Mouse (Mus musculus) left cerebral cortex, postnatal 25 days (tissue): ENCODE results near the gene Trpv6. TPM values are rescaled to one million over a fixed set of nuclear protein-coding genes. Genes with fewer than 3 reads are reported as not detected.

Experiments used
- DNase-seq, 2 experiments: peaks; one replicate each; pipeline ENCODE4 v3.0.0; 2022; ENCODE audit warnings: low spot score in 2 of 2, mixed read lengths in 1 of 2
- intact Hi-C: fragments of 180-260 bp; cut with DNase I; formaldehyde crosslinking; loops from one replicate; pipeline ENCODE4 v1.15.1; 2025
- total RNA-seq, 2 experiments: library from RNA; stranded (reverse); gene quantifications; 2 replicates each; pipeline ENCODE4 v1.2.3; 2021

Trpv6 gene
- total RNA-seq = 1 to 10 TPM; 1.5 to 2.7 TPM

GRCm38 (mm10) chr6:41636178-41636577 is at the start of gene Trpv6:
TSS of gene Trpv6 (minus strand) at chr6:41636405.
- intact Hi-C loops = loop anchor here (10.0 kb wide), 1 partner anchor 559 kb away; no protein-coding TSS in a partner anchor
- DNase-seq = no peak

GRCm38 (mm10) chr6:41685596-41685995 is 49.4 kb upstream of the Trpv6 start:
- no peak for DNase-seq
- intact Hi-C loops = no loop called here

DNA sequence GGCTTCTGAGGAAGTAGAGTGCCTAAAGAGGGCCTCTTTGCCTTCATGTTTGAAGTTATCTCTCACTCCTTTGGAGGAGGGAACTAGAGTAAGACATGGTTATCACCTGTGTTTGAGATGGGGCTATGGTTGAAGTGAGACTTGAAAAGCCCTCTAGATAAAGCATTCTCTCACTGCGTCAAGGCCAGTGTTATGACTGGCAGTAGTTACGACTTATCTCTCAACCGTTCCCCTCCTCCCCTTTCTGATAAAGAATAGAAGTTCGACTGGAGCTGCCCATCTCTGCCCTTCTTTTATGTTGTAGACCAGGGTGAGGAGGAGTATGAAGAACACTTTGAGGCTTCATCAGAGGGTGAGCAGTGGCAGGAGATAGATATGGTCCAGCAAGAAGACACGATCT is 48.7 kb upstream of the Trpv6 start:
- intact Hi-C loops = no loop called here
- DNase-seq = no peak

- intact Hi-C loops = no loop called here
- DNase-seq = no peak
Observed at GRCm38 (mm10) chr6:41684131-41684530, 47.9 kb upstream of the Trpv6 start, which contains the start of gene Llcfc1. TSS of gene Llcfc1 (plus strand) at chr6:41684431.

DNA sequence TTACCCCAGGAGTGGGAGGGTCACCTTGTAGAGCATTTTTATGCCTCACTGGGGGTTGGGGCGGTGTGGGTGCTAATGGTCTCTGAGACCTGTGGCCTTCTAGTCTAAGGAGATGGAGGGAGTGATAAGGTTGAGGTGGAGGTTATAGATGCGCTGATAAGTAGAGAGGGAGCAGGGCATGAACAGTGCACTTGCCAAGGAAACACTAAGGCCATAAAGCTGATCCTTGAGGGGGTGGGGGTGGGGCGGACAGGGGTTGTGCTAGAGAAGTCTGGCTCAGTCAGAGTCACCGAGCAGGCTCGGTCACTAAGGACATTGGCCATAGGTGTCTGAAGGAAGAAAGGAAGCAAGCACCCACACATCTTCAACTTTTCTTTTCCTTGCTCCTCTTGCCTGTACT is 45.5 kb upstream of the Trpv6 start:
- intact Hi-C loops = no loop called here

GRCm38 (mm10) chr6:41680669-41681068 is 44.5 kb upstream of the Trpv6 start, which contains the start of gene Trpv5:
TSS of gene Trpv5 (minus strand) at chr6:41680769.
- intact Hi-C loops = no loop called here
- no peak for DNase-seq

More for the DNA sequence above, 45.5 kb upstream of the Trpv6 start:
- DNase-seq = no peak

DNA sequence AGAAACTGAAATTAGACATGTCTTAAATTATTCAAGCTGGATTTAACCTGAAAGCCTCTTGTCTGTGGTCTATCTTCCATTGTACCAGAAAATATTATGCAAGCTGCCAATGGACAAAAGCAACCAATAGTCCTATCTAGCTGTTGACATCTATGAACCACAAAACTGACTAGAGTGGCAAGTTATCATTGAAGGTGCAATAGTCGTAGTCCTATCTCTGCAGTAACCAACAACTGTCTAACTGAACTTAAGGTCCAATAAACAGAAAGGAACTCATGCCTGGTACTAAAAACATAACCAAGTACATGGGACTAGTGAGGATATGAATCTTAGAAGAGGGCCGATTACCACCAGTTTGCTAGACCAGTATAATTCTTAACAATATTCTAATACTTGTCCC is 40.3 kb upstream of the Trpv6 start:
- DNase-seq = no peak
- intact Hi-C loops = no loop called here

DNA sequence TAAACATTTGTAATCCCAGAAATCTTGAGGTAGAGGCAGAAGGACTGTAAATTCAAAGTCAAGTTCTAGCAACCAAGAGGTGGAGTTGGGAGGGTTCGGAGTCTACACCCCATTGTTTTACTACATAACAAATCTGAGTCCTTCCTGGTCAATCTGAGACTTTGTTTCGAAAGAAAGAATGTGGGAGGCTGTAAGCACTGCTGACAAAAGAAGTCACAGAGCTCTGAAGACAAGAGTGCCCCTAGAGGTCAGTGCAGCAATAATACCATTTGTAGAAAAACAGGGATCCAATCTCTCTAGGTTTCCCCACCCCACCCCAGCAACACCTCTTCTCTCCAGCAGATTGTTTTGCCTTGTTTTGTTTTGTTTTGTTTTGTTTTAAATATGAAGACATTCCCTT is 26.1 kb upstream of the Trpv6 start:
- DNase-seq = peak in 1 of 2 experiments; percentile 4
- intact Hi-C loops = no loop called here

GRCm38 (mm10) chr6:41658487-41658886 is 22.3 kb upstream of the Trpv6 start:
- intact Hi-C loops = no loop called here

DNA sequence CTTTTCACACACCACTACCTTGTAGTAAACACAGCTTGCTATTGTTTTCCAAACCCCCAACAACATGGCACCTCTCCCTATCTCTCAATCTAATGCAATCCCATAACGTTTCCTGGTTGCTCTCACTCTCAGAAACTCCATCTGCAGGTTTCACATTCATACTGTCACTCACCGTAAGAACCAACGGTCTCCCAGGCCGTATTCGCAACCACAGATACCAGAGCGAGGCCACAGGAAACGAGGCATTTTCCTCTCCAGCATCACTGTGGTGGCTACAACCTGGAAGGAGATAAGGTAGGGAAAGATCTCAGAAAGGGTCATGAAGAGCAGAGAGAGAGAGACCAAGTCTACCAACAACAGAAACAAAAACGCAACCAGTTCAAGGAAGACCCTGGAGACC is 18.4 kb upstream of the Trpv6 start:
- intact Hi-C loops = no loop called here
- no peak for DNase-seq

More at GRCm38 (mm10) chr6:41658487-41658886, 22.3 kb upstream of the Trpv6 start:
- no peak for DNase-seq

- no peak for DNase-seq
- intact Hi-C loops = no loop called here
Observed at GRCm38 (mm10) chr6:41653173-41653572, 17.0 kb upstream of the Trpv6 start.

GRCm38 (mm10) chr6:41646672-41647071 is 10.5 kb upstream of the Trpv6 start:
- intact Hi-C loops = no loop called here
- DNase-seq = peak in 1 of 2 experiments; percentile 30

GRCm38 (mm10) chr6:41646220-41646619 is 10.0 kb upstream of the Trpv6 start:
- intact Hi-C loops = no loop called here
- DNase-seq = no peak

GRCm38 (mm10) chr6:41643227-41643626 is 7.0 kb upstream of the Trpv6 start:
- intact Hi-C loops = no loop called here
- no peak for DNase-seq

- DNase-seq = no peak
- intact Hi-C loops = no loop called here
Observed at GRCm38 (mm10) chr6:41642765-41643164, 6.6 kb upstream of the Trpv6 start.

- DNase-seq = no peak
- intact Hi-C loops = no loop called here
Observed at GRCm38 (mm10) chr6:41641173-41641866, 5.1 kb upstream of the Trpv6 start.

GRCm38 (mm10) chr6:41640449-41640848 is 4.2 kb upstream of the Trpv6 start:
- no peak for DNase-seq
- intact Hi-C loops = no loop called here

DNA sequence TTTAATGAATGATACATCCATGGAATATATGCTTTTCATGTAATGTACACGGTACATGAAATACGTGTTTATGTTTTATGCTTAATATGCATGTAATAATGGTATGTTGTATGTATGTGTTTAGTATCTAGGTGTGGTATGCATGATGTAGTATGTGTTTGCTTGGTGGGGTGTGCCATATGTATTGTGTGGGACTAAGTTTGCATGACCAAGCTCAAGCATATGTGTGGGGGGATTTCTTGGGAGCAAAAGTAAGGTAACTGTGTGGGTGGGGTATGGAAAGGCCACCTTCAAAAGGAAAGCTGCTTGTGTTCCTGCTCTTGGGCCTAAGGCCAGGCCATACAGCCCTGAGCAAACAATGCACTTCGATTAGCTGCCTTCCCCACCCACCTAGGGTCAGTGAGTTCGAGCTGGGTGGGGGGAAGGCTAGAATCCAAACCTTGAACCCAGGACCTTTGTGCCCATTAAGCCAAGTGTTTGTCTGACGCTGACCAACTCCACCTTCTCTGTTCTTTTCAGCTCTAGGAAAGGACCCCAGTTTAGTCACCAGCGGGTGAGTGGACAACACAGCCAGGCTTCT is 1.8 kb upstream of the Trpv6 start:
- no peak for DNase-seq

DNA sequence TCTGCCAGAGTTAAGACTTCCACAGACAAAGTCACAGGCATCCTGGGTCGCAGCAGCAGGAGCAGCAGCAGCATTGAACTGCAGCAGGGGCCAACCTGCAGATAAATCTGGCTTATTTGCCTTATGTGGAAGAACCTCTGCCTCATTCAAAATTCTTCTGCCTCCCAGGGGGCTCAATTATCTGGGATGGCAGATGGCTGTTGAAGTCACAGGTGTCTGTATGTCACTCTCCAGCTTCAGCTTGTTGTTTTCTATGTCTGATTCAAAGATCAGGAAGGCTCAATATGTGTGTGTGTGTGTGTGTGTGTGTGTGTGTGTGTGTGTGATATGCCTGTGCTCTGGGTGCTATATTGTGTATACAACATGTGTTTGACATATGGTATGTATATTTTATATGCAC is 1.2 kb upstream of the Trpv6 start:
- no peak for DNase-seq
- intact Hi-C loops = loop anchor here (10.0 kb wide), 1 partner anchor 557 kb away; no protein-coding TSS in a partner anchor

More for the DNA sequence above, 1.8 kb upstream of the Trpv6 start:
- intact Hi-C loops = loop anchor here (10.0 kb wide), 1 partner anchor 557 kb away; no protein-coding TSS in a partner anchor

DNA sequence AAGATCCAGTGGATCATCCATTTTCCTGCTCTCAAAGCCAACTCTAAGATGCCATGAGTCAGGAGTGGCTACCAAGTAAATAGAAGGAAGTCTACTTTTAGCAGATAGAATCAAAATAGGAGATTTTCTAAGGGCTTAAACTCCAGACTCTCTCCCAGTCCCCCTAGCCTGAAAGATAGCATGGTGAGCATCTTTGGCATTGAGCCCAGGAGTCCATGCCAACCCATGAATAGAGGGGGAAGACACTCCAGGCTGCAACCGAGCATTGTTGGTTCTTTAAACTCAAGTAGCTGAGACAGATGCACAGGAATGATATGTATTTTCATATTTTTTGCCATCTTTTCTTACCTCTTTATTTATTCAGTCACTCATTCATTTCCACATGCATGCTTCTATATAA is 994 bp downstream of the Trpv6 start:
- no peak for DNase-seq
- intact Hi-C loops = loop anchor here (10.0 kb wide), 1 partner anchor 560 kb away; no protein-coding TSS in a partner anchor

DNA sequence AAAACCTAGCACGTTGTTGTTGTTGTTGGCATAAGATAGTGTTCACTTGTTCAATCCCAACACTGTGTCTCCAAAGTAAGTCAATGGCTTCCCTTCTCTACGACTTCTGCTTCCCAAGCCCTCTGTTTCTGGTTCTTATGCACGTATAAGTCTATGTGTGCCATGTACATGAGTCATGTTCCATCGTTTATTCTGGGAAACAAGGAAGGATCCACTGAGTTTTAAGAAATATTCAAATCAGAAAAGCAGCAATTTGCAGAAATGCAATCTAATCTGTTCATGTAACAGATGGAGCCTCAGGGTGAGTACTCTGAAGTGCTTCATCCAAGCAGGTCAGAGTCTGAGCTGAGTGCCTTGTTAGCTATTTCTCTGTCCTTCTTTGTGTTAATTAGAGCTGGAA is 4.7 kb downstream of the Trpv6 start:
- DNase-seq = peak in 1 of 2 experiments; percentile 86
- intact Hi-C loops = loop anchor here (5.0 to 10.0 kb wide), 2 partner anchors 126 to 563 kb away; no protein-coding TSS in a partner anchor
